Mouse (Mus musculus) intestine, postnatal 0 days (tissue): Measurements from ENCODE around the gene Itga8. TPM values are rescaled to one million over a fixed set of nuclear protein-coding genes. Genes with fewer than 3 reads are reported as not detected.

Experiments
- ATAC-seq: fragments of 200-750 bp; cut with Nextera tagmentation; 2 replicates; pipeline ENCODE4 v1.8.0; 2017; ENCODE audit warnings: mild to moderate bottlenecking, moderate TSS enrichment, moderate library complexity
- H3K27ac ChIP-seq: fragments of 300-500 bp; sonication (generic); 2 replicates; pipeline ENCODE4 v1.5.1; 2014; ENCODE audit warnings: mild to moderate bottlenecking, low read depth, low read length, moderate library complexity
- H3K27me3 ChIP-seq: fragments of 300-500 bp; sonication (generic); replicated peaks from 2 replicates; pipeline ENCODE4 v1.6.1; 2014; ENCODE audit warnings: low read length, mixed read lengths; ENCODE audit not compliant: control insufficient read depth, insufficient read depth
- H3K36me3 ChIP-seq: fragments of 300-500 bp; sonication (generic); 2 replicates; pipeline ENCODE4 v1.6.1; 2014; ENCODE audit warnings: mild to moderate bottlenecking, moderate library complexity; ENCODE audit not compliant: control insufficient read depth, insufficient read depth
- H3K4me1 ChIP-seq: fragments of 300-500 bp; sonication (generic); replicated peaks from 2 replicates; pipeline ENCODE4 v1.6.1; 2014; ENCODE audit warnings: antibody characterized with exemption, low read length, mixed read lengths; ENCODE audit not compliant: control insufficient read depth, insufficient read depth
- H3K4me2 ChIP-seq: fragments of 300-500 bp; sonication (generic); replicated peaks from 2 replicates; pipeline ENCODE4 v1.6.1; 2014; ENCODE audit warnings: low read depth, mild to moderate bottlenecking, moderate library complexity
- H3K4me3 ChIP-seq: fragments of 300-500 bp; sonication (generic); 2 replicates; pipeline ENCODE4 v1.5.1; 2014; ENCODE audit warnings: low read depth, low read length
- H3K9ac ChIP-seq: fragments of 300-500 bp; sonication (generic); 2 replicates; pipeline ENCODE4 v1.6.1; 2014; ENCODE audit warnings: mild to moderate bottlenecking, low read depth, low read length
- H3K9me3 ChIP-seq: fragments of 300-500 bp; sonication (generic); 2 replicates; pipeline ENCODE4 v1.6.1; 2016; ENCODE audit warnings: mixed run types; ENCODE audit not compliant: control insufficient read depth
- CTCF ChIP-seq: sonication (generic); IDR thresholded peaks from 2 replicates; pipeline ENCODE4 v1.5.1; 2016; ENCODE audit warnings: low read depth, mild to moderate bottlenecking, control low read depth, antibody characterized with exemption, moderate library complexity
- WGBS: fragments of 180-500 bp; shearing (Covaris S2); extraction: QIAGEN DNeasy Blood & Tissue Kit; methylation state at CpG from one replicate; pipeline ENCODE4 v1.1.7; 2014; 5-methylcytosine and 5-hydroxymethylcytosine counted together
- polyA plus RNA-seq: library from polyadenylated mRNA; unstranded; fragments of >200 nt; fragmentation: Nextera tagmentation; extraction: Ambion mirVana; gene quantifications from 2 replicates; pipeline ENCODE4 v1.2.1, GENCODE M21; 2015

Itga8 gene
- polyA plus RNA-seq, 1 experiment from 2014 or later = 5.2 TPM

DNA sequence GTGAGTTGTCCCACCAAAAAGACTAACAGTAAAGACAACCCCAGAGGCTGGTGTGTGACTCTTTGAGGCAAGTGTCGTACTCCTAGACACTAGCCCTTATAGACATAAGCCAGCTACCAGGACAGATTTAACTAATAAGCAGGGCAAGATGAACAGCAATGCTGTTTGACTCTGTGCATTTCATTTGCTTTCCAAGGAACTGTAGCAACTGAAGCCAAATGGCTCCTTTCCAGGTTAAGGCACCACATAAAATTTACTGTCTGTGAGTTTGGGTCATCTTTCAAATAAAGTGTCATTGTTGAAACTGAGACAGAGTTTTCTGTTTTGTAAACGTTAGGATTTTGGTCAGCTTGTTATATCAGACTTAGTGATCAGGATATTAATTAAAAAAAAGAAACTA lies 194.5 kb downstream of the Itga8 start:
- no peaks in the 10 kb centered on the region for H3K4me1 ChIP-seq
- no peak for ATAC-seq
- H3K27ac ChIP-seq = no peak overlapping the region
- H3K9me3 ChIP-seq = no peaks in the 10 kb centered on the region
- 51% methylated on average over 2 of the region's 2 CpGs for whole genome bisulfite sequencing
- no peak overlapping the region for H3K4me3 ChIP-seq
- H3K9ac ChIP-seq = no peak overlapping the region
- H3K4me2 ChIP-seq = no peak overlapping the region
- H3K27me3 ChIP-seq = no peaks in the 10 kb centered on the region
- no peak for TF ChIP-seq CTCF
- no peaks in the 10 kb centered on the region for H3K36me3 ChIP-seq

- no peak for ATAC-seq
- no peaks in the 10 kb centered on the region for H3K9me3 ChIP-seq
- no peaks in the 10 kb centered on the region for H3K36me3 ChIP-seq
- no peak for TF ChIP-seq CTCF
- H3K4me2 ChIP-seq = no peak overlapping the region
- no peaks in the 10 kb centered on the region for H3K4me1 ChIP-seq
- WGBS = 76% methylated on average over 1 of the region's 1 CpGs
- H3K4me3 ChIP-seq = no peak overlapping the region
- no peak overlapping the region for H3K27ac ChIP-seq
- H3K9ac ChIP-seq = no peak overlapping the region
- H3K27me3 ChIP-seq = no peaks in the 10 kb centered on the region
Observed at GRCm38 (mm10) chr2:12103183-12103582, 198.5 kb downstream of the Itga8 start.

DNA sequence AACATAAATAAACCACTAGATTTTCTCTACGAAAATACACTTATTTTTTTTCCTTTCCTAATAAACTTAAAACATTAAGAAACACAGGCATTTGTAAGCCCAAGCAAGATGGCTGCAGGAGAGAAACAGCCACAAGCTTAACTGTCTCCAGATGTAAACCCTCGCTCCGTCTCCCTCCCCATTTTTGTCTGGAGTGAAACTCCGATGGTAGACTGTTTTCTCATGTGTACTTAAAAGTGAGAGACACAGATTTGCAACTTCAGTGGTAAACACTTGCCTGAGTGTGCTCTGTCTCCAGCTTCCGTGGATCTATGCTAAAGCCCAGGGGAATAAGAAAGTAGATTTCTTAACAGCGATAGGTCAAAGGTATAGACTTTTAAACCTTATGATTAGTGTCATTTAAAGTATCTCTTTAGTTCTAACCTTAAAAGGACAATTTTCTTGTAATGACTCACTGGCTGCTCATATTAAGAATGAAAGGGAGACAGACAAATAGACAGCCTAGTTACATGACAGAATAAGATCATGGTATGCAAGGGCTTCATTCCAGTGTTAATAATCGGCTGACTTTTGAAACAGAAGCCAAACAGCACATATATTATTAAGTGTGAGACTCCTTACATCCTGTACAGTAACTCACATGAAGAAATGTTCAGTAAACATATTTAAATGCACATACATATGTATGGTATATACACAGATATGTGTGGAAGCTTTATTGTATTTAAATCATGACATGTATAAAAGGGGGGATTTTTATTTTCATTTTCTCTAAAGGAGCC lies 209.3 kb downstream of the Itga8 start:
- Histone ChIP-seq H3K27me3 (no peaks in the 10 kb centered on the region), H3K36me3 (no peaks in the 10 kb centered on the region), H3K4me3 (no peak overlapping the region), H3K27ac (no peak overlapping the region), H3K9ac (no peak overlapping the region), H3K4me2 (no peak overlapping the region), H3K9me3 (no peaks in the 10 kb centered on the region), H3K4me1 (no peaks in the 10 kb centered on the region)
- ATAC-seq = no peak
- TF ChIP-seq CTCF = no peak
- WGBS = 59% methylated on average over 7 of the region's 7 CpGs

DNA sequence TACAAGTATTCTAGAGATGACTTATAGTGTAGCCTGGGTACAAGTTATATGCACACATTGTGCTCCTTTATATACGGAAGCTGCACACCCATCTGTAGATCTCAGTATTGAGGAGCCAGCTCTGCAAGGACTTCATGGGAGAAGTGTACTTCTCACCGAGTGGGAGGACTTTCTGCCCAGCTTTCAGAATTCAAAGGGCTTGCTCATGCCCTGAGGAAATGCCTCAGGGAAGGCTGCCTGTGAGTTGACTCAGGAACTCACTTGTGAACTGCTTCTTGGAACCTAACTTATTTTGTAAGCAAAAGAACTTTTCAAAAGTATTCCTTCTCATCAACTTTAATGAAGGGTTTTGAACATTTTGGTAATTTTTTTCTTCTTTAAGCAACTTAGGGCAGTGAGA lies 210.7 kb downstream of the Itga8 start:
- H3K36me3 ChIP-seq = no peaks in the 10 kb centered on the region
- TF ChIP-seq CTCF = no peak
- no peak overlapping the region for H3K4me3 ChIP-seq
- H3K9ac ChIP-seq = no peak overlapping the region
- H3K4me2 ChIP-seq = no peak overlapping the region
- 77% methylated on average over 2 of the region's 2 CpGs for WGBS
- H3K27ac ChIP-seq = no peak overlapping the region
- H3K9me3 ChIP-seq = no peaks in the 10 kb centered on the region
- ATAC-seq = no peak
- no peaks in the 10 kb centered on the region for H3K27me3 ChIP-seq
- H3K4me1 ChIP-seq = no peaks in the 10 kb centered on the region

DNA sequence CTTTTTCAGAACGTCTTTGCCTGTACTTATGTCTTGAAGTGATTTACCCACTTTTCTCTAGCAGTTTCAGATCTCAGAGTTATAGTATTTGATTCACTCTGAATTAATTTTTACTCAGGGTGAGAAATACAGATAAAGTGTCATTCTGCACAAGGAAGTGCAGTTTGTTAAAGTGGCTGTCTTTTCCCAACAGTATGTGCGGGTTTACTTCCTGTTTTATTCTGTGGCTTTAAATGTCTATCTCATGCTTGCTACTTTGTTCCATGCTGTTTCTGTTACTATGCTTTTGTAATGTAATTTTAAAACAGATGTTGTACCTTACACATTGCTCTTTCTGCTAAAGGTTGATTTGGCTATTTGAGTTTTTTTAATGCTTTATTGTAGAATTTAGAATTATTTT lies 216.2 kb downstream of the Itga8 start:
- H3K27ac ChIP-seq = no peak overlapping the region
- WGBS = 84% methylated on average over 2 of the region's 2 CpGs
- no peaks in the 10 kb centered on the region for H3K36me3 ChIP-seq
- H3K4me3 ChIP-seq = no peak overlapping the region
- H3K27me3 ChIP-seq = no peaks in the 10 kb centered on the region
- ATAC-seq = no peak
- no peak for TF ChIP-seq CTCF
- H3K4me2 ChIP-seq = no peak overlapping the region
- H3K4me1 ChIP-seq = no peaks in the 10 kb centered on the region
- no peak overlapping the region for H3K9ac ChIP-seq
- no peaks in the 10 kb centered on the region for H3K9me3 ChIP-seq

GRCm38 (mm10) chr2:12084341-12084740 lies 217.4 kb downstream of the Itga8 start:
- H3K4me3 ChIP-seq = no peak overlapping the region
- no peak overlapping the region for H3K9ac ChIP-seq
- H3K4me2 ChIP-seq = no peak overlapping the region
- no peaks in the 10 kb centered on the region for H3K36me3 ChIP-seq
- ATAC-seq = no peak
- no peak for TF ChIP-seq CTCF
- no peaks in the 10 kb centered on the region for H3K4me1 ChIP-seq
- 80% methylated on average over 4 of the region's 4 CpGs for WGBS
- H3K27me3 ChIP-seq = no peaks in the 10 kb centered on the region
- H3K27ac ChIP-seq = no peak overlapping the region
- H3K9me3 ChIP-seq = no peaks in the 10 kb centered on the region
